Mouse (Mus musculus): Measurements from ENCODE around the gene Odf2l.

- TF ChIP-seq GATA1 (IDR thresholded peaks at IDR 0.05; ENCODE audit: borderline replicate concordance, low read length) = no peak
- TF ChIP-seq FLI1 (IDR thresholded peaks at IDR 0.05; ENCODE audit: low read length) = no peak
These were observed 48.4 kb downstream of the Odf2l start for GRCm38 (mm10) chr3:145166741-145167140.

All from megakaryocyte, embryonic 14.5 days (primary cell).